Mouse (Mus musculus) thymus, adult 2 months (tissue): ENCODE results near the gene Rnf26. TPM values are rescaled to one million over a fixed set of nuclear protein-coding genes. Genes with fewer than 3 reads are reported as not detected.

Experiments used
- DNase-seq: peaks from one replicate; pipeline ENCODE4 v3.0.0; 2021
- H3K27ac ChIP-seq: fragments of 200-500 bp; 2 replicates; pipeline ENCODE4 v1.5.1; 2012; ENCODE audit warnings: low read length, control low read depth; ENCODE audit not compliant: control insufficient read depth, insufficient read depth
- H3K27me3 ChIP-seq: fragments of 200-500 bp; 2 replicates; pipeline ENCODE4 v1.6.1; 2012; ENCODE audit warnings: mild to moderate bottlenecking, low read length, moderate library complexity, mixed read lengths; ENCODE audit not compliant: control insufficient read depth, insufficient read depth
- H3K36me3 ChIP-seq: fragments of 200-500 bp; 2 replicates; pipeline ENCODE4 v1.6.1; 2012; ENCODE audit warnings: mild to moderate bottlenecking, low read length, moderate library complexity; ENCODE audit not compliant: control insufficient read depth, insufficient read depth
- H3K4me1 ChIP-seq: fragments of 200-500 bp; replicated peaks from 2 replicates; pipeline ENCODE4 v1.6.1; 2012; ENCODE audit warnings: low read length; ENCODE audit not compliant: control insufficient read depth, insufficient read depth
- H3K4me3 ChIP-seq: fragments of 200-500 bp; 2 replicates; pipeline ENCODE4 v1.5.1; 2012; ENCODE audit warnings: mild to moderate bottlenecking, low read length, control low read depth, moderate library complexity; ENCODE audit not compliant: control insufficient read depth, insufficient read depth
- CTCF ChIP-seq: fragments of 200-500 bp; IDR thresholded peaks from 2 replicates; pipeline ENCODE4 v1.5.1; 2012; ENCODE audit warnings: mild to moderate bottlenecking, control low read depth, low read length, moderate library complexity, borderline replicate concordance; ENCODE audit not compliant: control insufficient read depth, poor library complexity, insufficient read depth; ENCODE audit errors: extremely low read depth
- POLR2A ChIP-seq: fragments of 200-500 bp; IDR thresholded peaks from 2 replicates; pipeline ENCODE4 v1.6.1; 2012; ENCODE audit warnings: mild to moderate bottlenecking, low read length, control low read depth, moderate library complexity; ENCODE audit not compliant: control insufficient read depth, poor library complexity, insufficient read depth; ENCODE audit errors: extremely low read depth
- WGBS: fragments of 180-500 bp; shearing (Covaris S2); methylation state at CpG from one replicate; pipeline ENCODE4 v1.1.7; 2018; 5-methylcytosine and 5-hydroxymethylcytosine counted together
- polyA plus RNA-seq: library from polyadenylated mRNA; depleted of rRNA; stranded (reverse); fragments of >200 nt; gene quantifications from 2 replicates; pipeline ENCODE4 v1.2.3, GENCODE M21; 2012

Rnf26 gene
- polyA plus RNA-seq, 1 experiment, result 72.3 TPM

GRCm38 (mm10) chr9:44106596-44106995 lies 6.7 kb downstream of the Rnf26 start:
- H3K4me1 ChIP-seq, result peaks cover 14% of the 10 kb centered on the region
- no peak for DNase-seq
- TF ChIP-seq CTCF, result no peak
- no peak for TF ChIP-seq POLR2A
- H3K27me3 ChIP-seq, result no peaks in the 10 kb centered on the region
- H3K4me3 ChIP-seq, result no peak overlapping the region
- no peaks in the 10 kb centered on the region; the same call in 1 of the 2 replicates for H3K36me3 ChIP-seq
- WGBS, result 95% methylated on average over 4 of the region's 4 CpGs
- H3K27ac ChIP-seq, result no peak overlapping the region

DNA sequence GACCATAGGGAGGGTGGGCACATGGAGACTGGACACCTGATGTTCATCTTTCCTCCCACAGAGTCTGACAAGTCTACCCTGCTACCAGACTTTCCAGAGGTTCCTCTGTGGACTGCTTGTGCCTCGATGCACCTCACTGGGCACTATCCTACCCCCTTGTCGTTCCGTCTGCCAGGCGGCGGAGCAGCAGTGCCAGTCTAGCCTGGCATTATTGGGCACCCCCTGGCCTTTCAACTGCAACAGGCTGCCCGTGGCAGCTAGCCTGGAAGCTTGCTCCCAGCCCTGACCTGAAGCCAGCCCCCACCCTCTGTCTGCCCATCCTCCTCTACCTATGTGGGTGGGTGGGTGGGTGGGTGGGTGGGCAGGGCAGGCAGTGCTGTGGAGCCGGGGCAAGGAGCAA lies 7.1 kb downstream of the Rnf26 start:
- no peaks in the 10 kb centered on the region; the same call in 1 of the 2 replicates for H3K36me3 ChIP-seq
- 97% methylated on average over 7 of the region's 7 CpGs for WGBS
- peaks cover 14% of the 10 kb centered on the region for H3K4me1 ChIP-seq
- no peak for DNase-seq
- H3K27ac ChIP-seq, result no peak overlapping the region
- TF ChIP-seq CTCF (no peak), POLR2A (no peak)
- H3K4me3 ChIP-seq, result no peak overlapping the region
- H3K27me3 ChIP-seq, result no peaks in the 10 kb centered on the region

GRCm38 (mm10) chr9:44105781-44106180 lies 7.5 kb downstream of the Rnf26 start:
- no peaks in the 10 kb centered on the region for H3K27me3 ChIP-seq
- no peak overlapping the region for H3K27ac ChIP-seq
- no peak overlapping the region for H3K4me3 ChIP-seq
- TF ChIP-seq CTCF (no peak), POLR2A (no peak)
- no peaks in the 10 kb centered on the region; the same call in 1 of the 2 replicates for H3K36me3 ChIP-seq
- DNase-seq, result no peak
- peaks cover 14% of the 10 kb centered on the region for H3K4me1 ChIP-seq
- 86% methylated on average over 10 of the region's 10 CpGs for WGBS

- Histone ChIP-seq H3K27me3 (no peaks in the 10 kb centered on the region), H3K36me3 (no peaks in the 10 kb centered on the region; the same call in 1 of the 2 replicates), H3K4me1 (peaks cover 8% of the 10 kb centered on the region), H3K4me3 (no peak overlapping the region), H3K27ac (no peak overlapping the region)
- 94% methylated on average over 7 of the region's 7 CpGs for WGBS
- TF ChIP-seq CTCF, result no peak
- DNase-seq, result no peak
These were observed 8.4 kb downstream of the Rnf26 start for GRCm38 (mm10) chr9:44104881-44105280.

DNA sequence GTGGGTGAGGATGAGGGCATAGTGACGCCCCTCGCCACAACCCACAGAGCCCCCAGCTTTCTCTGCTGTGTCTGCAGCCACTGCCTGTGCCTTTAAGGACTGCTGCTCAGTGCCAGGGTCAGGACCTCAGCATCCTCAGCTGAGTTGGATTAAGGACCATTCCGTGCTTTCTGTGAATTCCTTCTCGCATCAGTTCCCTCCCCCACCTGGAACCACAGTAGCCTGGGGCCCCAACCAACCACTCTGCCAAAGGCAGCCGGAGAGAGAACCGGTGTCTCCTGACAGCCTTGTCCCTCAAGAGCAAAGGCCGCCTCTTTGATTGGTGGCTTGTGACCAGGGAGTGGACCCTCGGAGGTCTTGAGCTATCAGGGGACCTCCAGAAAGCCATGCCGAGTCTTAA lies 11.8 kb downstream of the Rnf26 start, which contains the start of gene Mfrp:
Gene Mfrp, plus strand, starts transcription at position 240 of the 400 bp plus-strand sequence.
- H3K27me3 ChIP-seq, result no peaks in the 10 kb centered on the region
- 97% methylated on average over 9 of the region's 9 CpGs for WGBS
- no peaks in the 10 kb centered on the region; the same call in 1 of the 2 replicates for H3K36me3 ChIP-seq
- DNase-seq, result no peak
- H3K4me1 ChIP-seq, result peaks cover 3% of the 10 kb centered on the region; the same call in 1 of the 2 replicates
- no peak within 1 kb of the TSS for H3K27ac ChIP-seq
- H3K4me3 ChIP-seq, result no peak within 1 kb of the TSS
- TF ChIP-seq CTCF (no peak), POLR2A (no peak)

- Histone ChIP-seq H3K4me3 (no peak overlapping the region), H3K36me3 (no peaks in the 10 kb centered on the region), H3K27ac (no peak overlapping the region), H3K27me3 (no peaks in the 10 kb centered on the region), H3K4me1 (peaks cover 18% of the 10 kb centered on the region)
- no peak for DNase-seq
- 86% methylated on average over 9 of the region's 9 CpGs for WGBS
- no peak for TF ChIP-seq POLR2A
- no peak for TF ChIP-seq CTCF
These were observed 16.8 kb downstream of the Rnf26 start for GRCm38 (mm10) chr9:44096536-44096935.

- Histone ChIP-seq H3K36me3 (no peaks in the 10 kb centered on the region), H3K27ac (no peak overlapping the region), H3K4me3 (no peak overlapping the region), H3K4me1 (peaks cover 18% of the 10 kb centered on the region), H3K27me3 (no peaks in the 10 kb centered on the region)
- no peak for DNase-seq
- WGBS, result 75% methylated on average over 9 of the region's 9 CpGs
- TF ChIP-seq POLR2A (no peak), CTCF (no peak)
These were observed 17.5 kb downstream of the Rnf26 start for GRCm38 (mm10) chr9:44095781-44096180.
